Mouse (Mus musculus): ENCODE measurements at regions not wholly inside any gene's neighbourhood (a gene's known extent, or its start where the extent isn't known, plus 50 kb on each side); places are given as distances from the start of the nearest gene placed in this dataset.

GRCm38 (mm10) chr14:9284976-9285605, 619.1 kb upstream of the 4930452B06Rik start:
- no peak overlapping the region for H3K27ac ChIP-seq (replicated peaks)
- WGBS, result 89% methylated on average over 2 of the region's 2 CpGs
- no peaks in the 10 kb centered on the region for H3K36me3 ChIP-seq (replicated peaks)
- 0 out of 2 replicates have a peak, but pooled peaks cover 7% of the 10 kb centered on the region for H3K27me3 ChIP-seq (replicated peaks; ENCODE audit: low read depth, poor library complexity, severe bottlenecking)
- no peak for DNase-seq (ENCODE audit: low spot score)
- no peaks in the 10 kb centered on the region for H3K9me3 ChIP-seq
- no peaks in the 10 kb centered on the region for H3K4me1 ChIP-seq
- no peak overlapping the region for H3K4me3 ChIP-seq

- WGBS, result 82% methylated on average over 14 of the region's 14 CpGs
- no peak overlapping the region for H3K27ac ChIP-seq (replicated peaks)
Measured at GRCm38 (mm10) chr14:9267282-9268091, 601.4 kb upstream of the 4930452B06Rik start.

GRCm38 (mm10) chr14:9252017-9252416, 586.0 kb upstream of the 4930452B06Rik start:
- Histone ChIP-seq H3K4me1 (no peaks in the 10 kb centered on the region), H3K27me3 (replicated peaks; ENCODE audit: low read depth, poor library complexity, severe bottlenecking) (no peaks in the 10 kb centered on the region), H3K4me3 (no peak overlapping the region), H3K9me3 (no peaks in the 10 kb centered on the region), H3K27ac (replicated peaks) (no peak overlapping the region), H3K36me3 (replicated peaks) (no peaks in the 10 kb centered on the region)
- 91% methylated on average over 1 of the region's 1 CpGs for WGBS
- no peak for DNase-seq (ENCODE audit: low spot score)

More at GRCm38 (mm10) chr14:9267282-9268091, 601.4 kb upstream of the 4930452B06Rik start:
- Histone ChIP-seq H3K9me3 (no peaks in the 10 kb centered on the region), H3K4me1 (no peaks in the 10 kb centered on the region), H3K36me3 (replicated peaks) (no peaks in the 10 kb centered on the region), H3K4me3 (no peak overlapping the region), H3K27me3 (replicated peaks; ENCODE audit: low read depth, poor library complexity, severe bottlenecking) (no peaks in the 10 kb centered on the region)
- DNase-seq (ENCODE audit: low spot score), result no peak

GRCm38 (mm10) chr14:9245266-9245665, 579.2 kb upstream of the 4930452B06Rik start:
- H3K27ac ChIP-seq (replicated peaks), result no peak overlapping the region
- no peaks in the 10 kb centered on the region for H3K4me1 ChIP-seq
- no peak overlapping the region for H3K4me3 ChIP-seq
- H3K27me3 ChIP-seq (replicated peaks; ENCODE audit: low read depth, poor library complexity, severe bottlenecking), result no peaks in the 10 kb centered on the region
- H3K36me3 ChIP-seq (replicated peaks), result no peaks in the 10 kb centered on the region
- H3K9me3 ChIP-seq, result no peaks in the 10 kb centered on the region
- 59% methylated on average over 1 of the region's 1 CpGs for WGBS
- DNase-seq (ENCODE audit: low spot score), result no peak

- no peak for DNase-seq (ENCODE audit: low spot score)
- Histone ChIP-seq H3K27me3 (replicated peaks; ENCODE audit: low read depth, poor library complexity, severe bottlenecking) (no peaks in the 10 kb centered on the region), H3K4me1 (no peaks in the 10 kb centered on the region), H3K9me3 (no peaks in the 10 kb centered on the region), H3K36me3 (replicated peaks) (no peaks in the 10 kb centered on the region), H3K4me3 (no peak overlapping the region), H3K27ac (replicated peaks) (no peak overlapping the region)
Measured at GRCm38 (mm10) chr14:9243336-9243735, 577.3 kb upstream of the 4930452B06Rik start.

GRCm38 (mm10) chr14:9242118-9242517, 576.1 kb upstream of the 4930452B06Rik start:
- no peaks in the 10 kb centered on the region for H3K9me3 ChIP-seq
- no peak overlapping the region for H3K27ac ChIP-seq (replicated peaks)
- H3K4me1 ChIP-seq, result no peaks in the 10 kb centered on the region
- 44% methylated on average over 2 of the region's 2 CpGs for WGBS
- no peaks in the 10 kb centered on the region for H3K27me3 ChIP-seq (replicated peaks; ENCODE audit: low read depth, poor library complexity, severe bottlenecking)
- no peak for DNase-seq (ENCODE audit: low spot score)
- no peak overlapping the region for H3K4me3 ChIP-seq
- H3K36me3 ChIP-seq (replicated peaks), result no peaks in the 10 kb centered on the region

- H3K27ac ChIP-seq (replicated peaks), result no peak overlapping the region
- H3K4me1 ChIP-seq, result no peaks in the 10 kb centered on the region
- no peak overlapping the region for H3K4me3 ChIP-seq
- WGBS, result 82% methylated on average over 6 of the region's 6 CpGs
- no peaks in the 10 kb centered on the region for H3K9me3 ChIP-seq
- no peak for DNase-seq (ENCODE audit: low spot score)
- H3K36me3 ChIP-seq (replicated peaks), result no peaks in the 10 kb centered on the region
- H3K27me3 ChIP-seq (replicated peaks; ENCODE audit: low read depth, poor library complexity, severe bottlenecking), result no peaks in the 10 kb centered on the region
Measured at GRCm38 (mm10) chr14:9227670-9228069, 561.6 kb upstream of the 4930452B06Rik start.

GRCm38 (mm10) chr14:9200246-9200645, 534.2 kb upstream of the 4930452B06Rik start:
- WGBS, result 89% methylated on average over 2 of the region's 2 CpGs
- H3K4me3 ChIP-seq, result no peak overlapping the region
- no peaks in the 10 kb centered on the region for H3K27me3 ChIP-seq (replicated peaks; ENCODE audit: low read depth, poor library complexity, severe bottlenecking)
- DNase-seq (ENCODE audit: low spot score), result no peak
- no peaks in the 10 kb centered on the region for H3K9me3 ChIP-seq
- H3K4me1 ChIP-seq, result no peaks in the 10 kb centered on the region
- no peak overlapping the region for H3K27ac ChIP-seq (replicated peaks)
- H3K36me3 ChIP-seq (replicated peaks), result no peaks in the 10 kb centered on the region

GRCm38 (mm10) chr14:9192122-9192769, 526.2 kb upstream of the 4930452B06Rik start:
- H3K4me1 ChIP-seq, result 0 out of 2 replicates have a peak, but pooled peaks cover 3% of the 10 kb centered on the region
- H3K27ac ChIP-seq (replicated peaks), result no peak overlapping the region
- H3K9me3 ChIP-seq, result no peaks in the 10 kb centered on the region
- WGBS, result 85% methylated on average over 4 of the region's 4 CpGs
- no peaks in the 10 kb centered on the region for H3K27me3 ChIP-seq (replicated peaks; ENCODE audit: low read depth, poor library complexity, severe bottlenecking)
- no peak overlapping the region for H3K4me3 ChIP-seq
- H3K36me3 ChIP-seq (replicated peaks), result no peaks in the 10 kb centered on the region
- no peak for DNase-seq (ENCODE audit: low spot score)

GRCm38 (mm10) chr14:9191664-9192063, 525.6 kb upstream of the 4930452B06Rik start:
- H3K4me1 ChIP-seq, result 0 out of 2 replicates have a peak, but pooled peaks cover 3% of the 10 kb centered on the region
- no peaks in the 10 kb centered on the region for H3K9me3 ChIP-seq
- 72% methylated on average over 3 of the region's 3 CpGs for WGBS
- H3K4me3 ChIP-seq, result no peak overlapping the region
- H3K36me3 ChIP-seq (replicated peaks), result no peaks in the 10 kb centered on the region
- H3K27ac ChIP-seq (replicated peaks), result no peak overlapping the region
- no peaks in the 10 kb centered on the region for H3K27me3 ChIP-seq (replicated peaks; ENCODE audit: low read depth, poor library complexity, severe bottlenecking)
- DNase-seq (ENCODE audit: low spot score), result no peak

- H3K9me3 ChIP-seq, result no peaks in the 10 kb centered on the region
- 87% methylated on average over 2 of the region's 2 CpGs for WGBS
Measured at GRCm38 (mm10) chr14:9161336-9161735, 495.3 kb upstream of the 4930452B06Rik start.

GRCm38 (mm10) chr14:9157941-9158340, 491.9 kb upstream of the 4930452B06Rik start:
- H3K9me3 ChIP-seq, result no peaks in the 10 kb centered on the region
- H3K36me3 ChIP-seq (replicated peaks), result no peaks in the 10 kb centered on the region
- no peak overlapping the region for H3K27ac ChIP-seq (replicated peaks)
- no peaks in the 10 kb centered on the region for H3K27me3 ChIP-seq (replicated peaks; ENCODE audit: low read depth, poor library complexity, severe bottlenecking)
- 36% methylated on average over 3 of the region's 3 CpGs for WGBS
- no peak overlapping the region for H3K4me3 ChIP-seq
- peak; percentile 16 for DNase-seq (ENCODE audit: low spot score)
- H3K4me1 ChIP-seq, result no peaks in the 10 kb centered on the region

More at GRCm38 (mm10) chr14:9161336-9161735, 495.3 kb upstream of the 4930452B06Rik start:
- Histone ChIP-seq H3K27me3 (replicated peaks; ENCODE audit: low read depth, poor library complexity, severe bottlenecking) (no peaks in the 10 kb centered on the region), H3K4me1 (no peaks in the 10 kb centered on the region), H3K27ac (replicated peaks) (no peak overlapping the region), H3K4me3 (no peak overlapping the region), H3K36me3 (replicated peaks) (no peaks in the 10 kb centered on the region)
- DNase-seq (ENCODE audit: low spot score), result no peak
